Mouse (Mus musculus) bone marrow macrophage, adult 2 months (primary cell): ENCODE results near the gene Gpr165. TPM values are rescaled to one million over a fixed set of nuclear protein-coding genes. Genes with fewer than 3 reads are reported as not detected.

ENCODE experiments used
- H3K27ac ChIP-seq: 2 replicates; pipeline ENCODE4 v1.5.1; 2012; ENCODE audit warnings: low read depth, low read length; ENCODE audit not compliant: insufficient read depth
- H3K4me1 ChIP-seq: 2 replicates; pipeline ENCODE4 v1.6.1; 2012; ENCODE audit warnings: low read length; ENCODE audit not compliant: control insufficient read depth, insufficient read depth
- H3K4me3 ChIP-seq: 2 replicates; pipeline ENCODE4 v1.5.1; 2012; ENCODE audit warnings: mild to moderate bottlenecking, low read length, moderate library complexity; ENCODE audit not compliant: insufficient read depth
- CTCF ChIP-seq: IDR thresholded peaks from 2 replicates; pipeline ENCODE4 v1.5.1; 2012; ENCODE audit warnings: low read depth, mild to moderate bottlenecking, low read length, moderate library complexity
- POLR2A ChIP-seq: IDR thresholded peaks from 2 replicates; pipeline ENCODE4 v1.6.1; 2012; ENCODE audit warnings: mild to moderate bottlenecking, low read depth, low read length, borderline replicate concordance
- polyA plus RNA-seq: library from polyadenylated mRNA; stranded (reverse); fragments of >200 nt; gene quantifications from 2 replicates; pipeline ENCODE4 v1.2.4, GENCODE M21; 2012; ENCODE audit not compliant: missing spikeins, insufficient read depth, insufficient read length

Gene Gpr165
- not detected in 2 replicates for polyA plus RNA-seq

DNA sequence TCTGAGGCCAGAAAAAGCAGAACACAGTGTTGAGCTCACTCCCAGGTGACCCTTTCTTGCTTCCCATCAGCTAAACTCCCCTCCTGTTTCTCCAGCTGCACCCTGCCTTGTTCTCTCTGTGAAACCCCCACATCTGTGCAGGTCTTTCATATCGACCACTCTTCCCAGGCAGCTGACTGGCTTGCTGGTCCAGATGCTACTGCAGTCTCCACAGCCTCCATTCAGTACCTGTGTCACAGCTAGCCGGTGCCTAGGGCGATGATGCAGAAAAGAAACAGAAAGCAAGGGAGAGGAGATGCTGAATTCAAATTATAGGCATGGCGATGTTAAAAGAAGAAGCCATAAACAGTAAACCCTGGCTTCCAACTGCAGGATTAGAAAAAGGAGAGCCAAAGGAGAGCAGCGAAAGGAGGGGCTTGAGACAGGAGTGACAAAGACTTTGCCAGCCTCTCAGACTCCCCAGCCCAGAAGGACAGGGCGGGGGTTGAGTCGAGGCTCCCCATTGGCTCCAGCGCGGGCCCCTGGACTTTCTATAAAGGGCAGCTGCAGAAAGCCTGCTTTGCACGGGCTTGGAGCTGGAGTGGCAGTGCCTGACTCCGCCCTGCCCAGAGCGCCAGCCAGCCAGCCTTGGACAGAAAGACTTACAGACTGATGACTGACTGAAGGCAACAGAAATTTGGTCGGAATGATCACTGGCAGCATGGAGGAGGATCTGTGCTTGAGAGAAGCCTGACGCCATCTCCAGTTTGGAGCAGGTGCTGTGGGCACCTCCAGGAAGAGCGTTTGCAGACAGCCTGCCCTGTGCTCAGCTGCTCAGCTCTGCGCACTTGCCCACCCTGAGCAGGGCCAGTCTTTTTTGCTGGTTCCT lies at the start of gene Gpr165:
Gene Gpr165 (plus strand): TSS at position 535 of the 868 bp plus-strand sequence.
- Histone ChIP-seq H3K4me3 (no peak within 1 kb of the TSS; the same call in 1 of the 2 replicates), H3K27ac (no peak within 1 kb of the TSS), H3K4me1 (no peaks in the 10 kb centered on the region)
- TF ChIP-seq CTCF (no peak), POLR2A (no peak)

DNA sequence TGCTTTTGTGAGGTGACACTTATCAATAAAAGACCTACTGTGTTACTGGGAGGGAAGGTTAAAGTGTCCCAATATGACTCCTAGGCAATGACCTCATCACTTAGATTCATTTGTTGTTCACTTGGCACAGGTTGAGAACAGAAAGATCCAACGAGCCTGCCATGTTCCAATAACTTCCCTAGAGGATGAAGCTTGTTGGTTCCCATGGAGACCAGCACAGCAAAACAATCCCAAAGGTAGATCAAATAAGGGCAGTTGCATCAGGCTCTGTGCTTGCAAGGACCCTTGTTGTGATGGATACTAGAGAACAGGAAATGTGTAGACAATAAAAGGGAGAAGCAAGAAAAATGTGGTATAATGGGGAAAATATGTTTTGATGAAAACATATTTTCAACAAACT lies 38.4 kb upstream of the Gpr165 start:
- Histone ChIP-seq H3K4me3 (no peak overlapping the region), H3K27ac (no peak overlapping the region), H3K4me1 (no peaks in the 10 kb centered on the region)
- TF ChIP-seq POLR2A, result no peak
- TF ChIP-seq CTCF, result no peak
